Mouse (Mus musculus) embryonic fibroblast, embryonic 13.5 days (primary cell): ENCODE measurements around the gene Pcsk2.

Source experiments
- CTCF ChIP-seq: IDR thresholded peaks from 2 replicates; pipeline ENCODE4 v1.5.1; 2011; ENCODE audit warnings: mild to moderate bottlenecking, control low read depth, low read length, moderate library complexity, borderline replicate concordance; ENCODE audit not compliant: insufficient read depth
- POLR2A ChIP-seq: IDR thresholded peaks from 2 replicates; pipeline ENCODE4 v1.6.1; 2011; ENCODE audit warnings: low read depth, mild to moderate bottlenecking, control low read depth, low read length, moderate library complexity

DNA sequence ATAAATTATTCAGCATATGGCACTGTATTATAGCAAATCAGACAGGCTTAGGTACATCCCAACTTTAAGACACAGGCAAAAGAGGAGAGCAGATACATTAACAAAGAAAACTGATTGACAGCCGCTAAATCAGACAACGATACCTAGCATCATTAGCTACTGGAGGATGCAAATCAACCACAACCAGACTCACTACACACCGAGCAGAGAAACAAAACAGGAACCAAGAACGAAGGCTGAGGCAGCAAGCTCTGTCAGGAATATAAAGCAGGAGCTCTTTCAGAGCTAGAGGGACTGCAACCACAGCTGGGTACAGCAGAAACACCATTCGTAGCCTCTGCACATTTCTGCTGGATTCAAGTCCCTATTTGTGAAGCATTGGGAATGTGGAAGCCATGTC, 298.8 kb downstream of the Pcsk2 start:
- TF ChIP-seq POLR2A (no peak), CTCF (no peak)
